Mouse (Mus musculus) thymus, adult 2 months (tissue): Measurements from ENCODE around the gene Ptov1. TPM values are rescaled to one million over a fixed set of nuclear protein-coding genes. Genes with fewer than 3 reads are reported as not detected.
A peak's percentile ranks its signal among the peaks of the same experiment; 100 is the strongest.

Experiments
- DNase-seq: peaks from one replicate; pipeline ENCODE4 v3.0.0; 2021
- H3K27ac ChIP-seq: fragments of 200-500 bp; 2 replicates; pipeline ENCODE4 v1.5.1; 2012; ENCODE audit warnings: low read length, control low read depth; ENCODE audit not compliant: control insufficient read depth, insufficient read depth
- H3K27me3 ChIP-seq: fragments of 200-500 bp; 2 replicates; pipeline ENCODE4 v1.6.1; 2012; ENCODE audit warnings: mild to moderate bottlenecking, low read length, moderate library complexity, mixed read lengths; ENCODE audit not compliant: control insufficient read depth, insufficient read depth
- H3K36me3 ChIP-seq: fragments of 200-500 bp; 2 replicates; pipeline ENCODE4 v1.6.1; 2012; ENCODE audit warnings: mild to moderate bottlenecking, low read length, moderate library complexity; ENCODE audit not compliant: control insufficient read depth, insufficient read depth
- H3K4me1 ChIP-seq: fragments of 200-500 bp; replicated peaks from 2 replicates; pipeline ENCODE4 v1.6.1; 2012; ENCODE audit warnings: low read length; ENCODE audit not compliant: control insufficient read depth, insufficient read depth
- H3K4me3 ChIP-seq: fragments of 200-500 bp; 2 replicates; pipeline ENCODE4 v1.5.1; 2012; ENCODE audit warnings: mild to moderate bottlenecking, low read length, control low read depth, moderate library complexity; ENCODE audit not compliant: control insufficient read depth, insufficient read depth
- CTCF ChIP-seq: fragments of 200-500 bp; IDR thresholded peaks from 2 replicates; pipeline ENCODE4 v1.5.1; 2012; ENCODE audit warnings: mild to moderate bottlenecking, control low read depth, low read length, moderate library complexity, borderline replicate concordance; ENCODE audit not compliant: control insufficient read depth, poor library complexity, insufficient read depth; ENCODE audit errors: extremely low read depth
- POLR2A ChIP-seq: fragments of 200-500 bp; IDR thresholded peaks from 2 replicates; pipeline ENCODE4 v1.6.1; 2012; ENCODE audit warnings: mild to moderate bottlenecking, low read length, control low read depth, moderate library complexity; ENCODE audit not compliant: control insufficient read depth, poor library complexity, insufficient read depth; ENCODE audit errors: extremely low read depth
- WGBS: fragments of 180-500 bp; shearing (Covaris S2); methylation state at CpG from one replicate; pipeline ENCODE4 v1.1.7; 2018; 5-methylcytosine and 5-hydroxymethylcytosine counted together
- polyA plus RNA-seq: library from polyadenylated mRNA; depleted of rRNA; stranded (reverse); fragments of >200 nt; gene quantifications from 2 replicates; pipeline ENCODE4 v1.2.3, GENCODE M21; 2012; rRNA removed

The Ptov1 gene
- polyA plus RNA-seq, 1 experiment = 338 TPM

- WGBS = 91% methylated on average over 4 of the region's 4 CpGs
- TF ChIP-seq CTCF (no peak), POLR2A (no peak)
- Histone ChIP-seq H3K27ac (no peak overlapping the region), H3K36me3 (no peaks in the 10 kb centered on the region), H3K4me3 (no peak overlapping the region), H3K4me1 (peaks cover 20% of the 10 kb centered on the region), H3K27me3 (no peaks in the 10 kb centered on the region)
- peak; percentile 1 for DNase-seq
These were observed 55.2 kb downstream of the Ptov1 start for GRCm38 (mm10) chr7:44814423-44814822.

DNA sequence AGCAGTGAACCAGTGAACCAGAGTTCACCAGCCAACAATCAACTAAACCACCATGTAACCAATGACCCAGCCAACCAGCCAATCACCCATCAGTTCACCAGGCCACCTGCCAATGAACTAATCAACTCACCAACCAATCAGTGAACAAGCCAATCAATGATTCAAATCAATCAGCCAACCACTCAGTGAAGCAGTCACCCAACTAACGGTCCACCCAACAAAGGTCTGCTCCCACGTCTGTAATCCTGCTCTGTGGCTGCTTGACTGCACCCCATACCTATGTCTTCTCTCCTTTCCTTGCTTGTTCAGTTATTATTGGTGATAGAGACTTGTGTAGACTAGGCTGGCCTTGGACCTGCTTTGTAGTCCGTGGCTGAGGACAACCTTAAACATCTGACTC, 55.6 kb downstream of the Ptov1 start:
- Histone ChIP-seq H3K36me3 (no peaks in the 10 kb centered on the region), H3K27ac (no peak overlapping the region), H3K4me3 (no peak overlapping the region), H3K4me1 (peaks cover 18% of the 10 kb centered on the region), H3K27me3 (no peaks in the 10 kb centered on the region)
- WGBS = 95% methylated on average over 3 of the region's 3 CpGs
- no peak for DNase-seq
- TF ChIP-seq CTCF (no peak), POLR2A (no peak)

Other genes starting within 250 kb of the Ptov1 start
- 1.9 and 3.7 TPM in 2 replicates for gene Myh14, start 198.9 kb downstream of the Ptov1 start, polyA plus RNA-seq
- gene Izumo2, start 161.0 kb downstream of the Ptov1 start, polyA plus RNA-seq = not detected in 2 replicates
- 105 and 111 TPM in 2 replicates for gene Vrk3, start 121.4 kb downstream of the Ptov1 start, polyA plus RNA-seq
- gene Zfp473, start 118.7 kb downstream of the Ptov1 start, polyA plus RNA-seq = 1.1 TPM in 2 replicates
- gene Nup62, start 53.7 kb downstream of the Ptov1 start, polyA plus RNA-seq = 189 and 223 TPM in 2 replicates
- 71.7 and 74.4 TPM in 2 replicates for gene Il4i1, start 53.4 kb downstream of the Ptov1 start, polyA plus RNA-seq
- 76.5 and 102 TPM in 2 replicates for gene Atf5, start 53.1 kb downstream of the Ptov1 start, polyA plus RNA-seq
- gene Akt1s1, start 20.8 kb downstream of the Ptov1 start, polyA plus RNA-seq = 91.4 and 120 TPM in 2 replicates
- gene Tbc1d17, start 20.7 kb downstream of the Ptov1 start, polyA plus RNA-seq = 138 and 151 TPM in 2 replicates
- 110 and 135 TPM in 2 replicates for gene Pnkp, start 12.6 kb downstream of the Ptov1 start, polyA plus RNA-seq
- gene Med25, start 22.9 kb upstream of the Ptov1 start, polyA plus RNA-seq = 220 and 266 TPM in 2 replicates
- gene Fuz, start 26.3 kb upstream of the Ptov1 start, polyA plus RNA-seq = 60.9 and 73.3 TPM in 2 replicates
- gene Ap2a1, start 59.7 kb upstream of the Ptov1 start, polyA plus RNA-seq = 133 and 147 TPM in 2 replicates
- gene Tsks, start 73.4 kb upstream of the Ptov1 start, polyA plus RNA-seq = 0.29 and 1.0 TPM in 2 replicates
- 4.4 and 6.8 TPM in 2 replicates for gene Cpt1c, start 105.1 kb upstream of the Ptov1 start, polyA plus RNA-seq
- 242 and 260 TPM in 2 replicates for gene Prmt1, start 116.8 kb upstream of the Ptov1 start, polyA plus RNA-seq
- 227 and 277 TPM in 2 replicates for gene Irf3, start 127.9 kb upstream of the Ptov1 start, polyA plus RNA-seq
- gene Bcl2l12, start 128.9 kb upstream of the Ptov1 start, polyA plus RNA-seq = 85.6 and 87.4 TPM in 2 replicates
- 118 and 131 TPM in 2 replicates for gene Scaf1, start 146.6 kb upstream of the Ptov1 start, polyA plus RNA-seq
- gene Rras, start 148.2 kb upstream of the Ptov1 start, polyA plus RNA-seq = 41.7 and 62.3 TPM in 2 replicates
- gene Prr12, start 183.1 kb upstream of the Ptov1 start, polyA plus RNA-seq = 32.7 and 43.5 TPM in 2 replicates
- 159 and 165 TPM in 2 replicates for gene Nosip, start 192.6 kb upstream of the Ptov1 start, polyA plus RNA-seq
- gene Prrg2, start 192.9 kb upstream of the Ptov1 start, polyA plus RNA-seq = 32.4 and 40.5 TPM in 2 replicates
- 22.2 and 34.9 TPM in 2 replicates for gene Rcn3, start 222.4 kb upstream of the Ptov1 start, polyA plus RNA-seq
- 30.8 and 38.9 TPM in 2 replicates for gene Fcgrt, start 234.1 kb upstream of the Ptov1 start, polyA plus RNA-seq